Mouse (Mus musculus) layer of hippocampus, postnatal 25 days (tissue): ENCODE results near the gene Gtf2a1l. TPM values are rescaled to one million over a fixed set of nuclear protein-coding genes. Genes with fewer than 3 reads are reported as not detected.

Source experiments
- DNase-seq, 2 experiments: peaks; one replicate each; pipeline ENCODE4 v3.0.0; 2022; ENCODE audit warnings: mixed read lengths in 2 of 2, low spot score in 1 of 2; ENCODE audit errors: extremely low spot score in 1 of 2
- total RNA-seq, 2 experiments: library from RNA; stranded (reverse); gene quantifications; 2 replicates each; pipeline ENCODE4 v1.2.3; 2021

Gtf2a1l gene
- total RNA-seq, 2 experiments from 2014 or later = 0.22 to 0.49 TPM

DNA sequence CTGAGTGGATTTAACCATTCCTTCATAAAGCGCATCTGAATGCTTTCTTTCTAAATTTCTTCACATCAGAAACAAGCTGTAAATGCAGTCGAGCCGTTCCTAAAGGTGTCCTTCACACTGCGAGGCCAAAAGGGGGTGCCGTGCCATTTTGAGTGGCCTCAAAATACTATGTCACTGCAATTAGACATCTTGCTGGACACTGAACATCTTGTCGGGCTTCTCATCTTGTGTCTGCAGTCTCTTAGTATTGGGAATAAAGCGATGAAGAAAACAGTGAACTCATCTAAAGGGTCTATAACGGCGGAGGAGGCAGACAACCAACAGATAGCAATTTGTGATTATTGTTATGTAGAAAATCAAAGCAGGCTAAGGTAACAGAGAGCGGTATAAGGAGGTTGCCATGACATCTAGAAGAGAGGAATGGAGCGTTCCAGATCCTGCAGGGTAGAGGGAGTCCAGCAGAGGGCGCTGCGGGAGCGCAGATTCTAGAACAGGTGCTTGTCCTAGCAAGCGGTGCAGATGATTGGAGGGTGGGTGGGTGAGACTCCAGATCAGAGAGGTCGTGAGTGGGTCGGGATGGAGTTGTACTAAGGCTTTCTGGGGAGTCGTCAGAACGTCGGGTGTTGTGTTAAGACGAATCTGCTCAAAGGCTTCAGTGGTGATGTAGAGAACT, 15.6 kb upstream of the Gtf2a1l start:
- peak; percentile 89 to 99 for DNase-seq

DNA sequence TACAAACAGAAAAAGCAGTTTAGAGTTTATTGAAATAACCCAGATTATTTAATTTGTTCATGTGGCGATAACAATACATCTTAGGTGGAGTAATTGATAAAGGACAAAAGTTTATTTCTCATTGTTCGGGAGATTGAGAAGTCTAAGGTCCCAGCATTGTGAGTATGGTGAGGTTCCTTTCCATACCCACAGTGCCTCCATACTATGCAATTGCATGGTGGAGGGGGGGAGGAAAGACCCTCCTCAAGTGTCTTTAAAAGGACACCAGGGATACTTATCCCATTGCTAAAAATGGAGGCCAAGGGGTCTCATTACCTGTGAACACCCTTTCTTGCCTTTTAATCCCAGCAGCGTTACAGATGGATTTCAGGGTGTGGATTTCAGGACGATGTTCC, 15.1 kb upstream of the Gtf2a1l start:
- no peak for DNase-seq

DNA sequence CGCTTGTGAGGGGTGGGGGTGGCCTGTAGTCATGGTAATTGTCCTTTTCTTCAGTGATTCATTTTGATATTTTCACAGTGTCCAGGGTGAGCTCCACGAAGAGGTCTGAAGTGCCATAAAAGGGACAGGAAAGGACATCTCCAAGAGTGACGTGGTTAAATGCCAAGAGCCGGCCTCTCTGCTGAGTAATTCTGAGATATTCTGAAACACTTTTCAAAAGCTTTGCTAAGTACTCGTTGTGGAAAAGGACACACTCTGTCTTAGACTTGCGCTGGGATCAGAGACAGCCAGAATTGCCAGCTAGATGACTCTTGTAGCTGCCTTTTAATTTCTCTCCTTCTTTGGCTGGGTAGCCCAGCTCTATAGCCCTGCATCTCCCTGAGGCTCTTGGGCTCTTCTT, 9.9 kb upstream of the Gtf2a1l start:
- no peak for DNase-seq

DNA sequence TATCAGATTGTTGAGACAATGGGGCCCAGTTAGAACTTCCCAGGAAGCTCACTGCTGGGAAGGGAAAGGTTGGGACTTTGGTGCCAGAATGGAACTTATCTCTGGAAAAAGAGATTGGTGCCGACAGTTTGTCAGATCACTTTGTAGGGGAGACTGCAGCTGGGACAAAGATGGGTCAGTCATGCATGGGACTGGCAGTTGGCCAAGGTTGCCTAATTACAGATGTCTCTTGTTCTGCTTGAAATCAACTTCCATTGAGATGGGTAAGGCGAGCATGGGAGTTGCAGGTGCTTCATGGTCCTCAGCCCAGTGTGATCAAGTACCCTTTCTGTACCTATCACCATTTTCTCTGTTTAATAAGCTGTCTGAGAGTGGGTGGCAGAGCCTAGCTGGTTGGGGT, 2.4 kb upstream of the Gtf2a1l start:
- no peak for DNase-seq

DNA sequence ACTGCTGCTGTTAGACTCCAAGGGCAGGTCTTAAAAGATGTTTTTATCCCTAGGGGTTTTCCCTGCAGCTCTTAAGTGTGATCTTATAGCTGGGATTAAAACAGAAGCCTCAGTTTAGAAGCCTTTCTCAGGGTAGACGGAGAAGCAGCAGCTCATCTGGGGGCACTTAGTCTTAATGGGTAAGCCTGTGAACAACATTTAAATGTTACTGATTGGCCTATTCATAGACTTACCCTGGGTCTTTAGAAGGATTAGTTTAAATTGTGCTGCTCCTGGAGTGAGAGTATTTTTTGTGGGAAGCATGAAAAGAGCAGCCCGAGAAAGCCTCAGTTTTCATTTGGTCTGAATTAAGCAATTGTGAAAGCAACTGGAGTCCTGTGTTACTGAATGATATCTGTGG, 1.5 kb downstream of the Gtf2a1l start:
- no peak for DNase-seq

DNA sequence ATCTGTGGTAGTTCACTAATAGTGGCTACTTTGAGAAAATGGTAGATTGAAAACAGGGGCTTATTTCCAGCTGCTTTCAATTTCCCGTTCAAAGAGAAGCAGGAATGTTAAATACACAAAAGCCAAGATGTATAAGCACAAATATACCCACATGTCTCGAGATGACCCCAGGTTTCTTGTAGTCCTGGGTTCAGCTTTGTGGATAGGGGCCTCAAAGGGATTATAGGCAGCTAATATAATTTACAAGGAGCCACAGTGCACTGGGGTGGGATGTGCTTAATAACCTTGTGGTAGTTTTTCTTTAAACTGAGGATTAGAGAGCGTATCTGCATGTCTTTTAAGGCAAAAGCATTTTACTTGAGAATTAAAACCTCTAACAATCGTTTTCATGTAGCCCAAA, 2.3 kb downstream of the Gtf2a1l start:
- DNase-seq = no peak

DNA sequence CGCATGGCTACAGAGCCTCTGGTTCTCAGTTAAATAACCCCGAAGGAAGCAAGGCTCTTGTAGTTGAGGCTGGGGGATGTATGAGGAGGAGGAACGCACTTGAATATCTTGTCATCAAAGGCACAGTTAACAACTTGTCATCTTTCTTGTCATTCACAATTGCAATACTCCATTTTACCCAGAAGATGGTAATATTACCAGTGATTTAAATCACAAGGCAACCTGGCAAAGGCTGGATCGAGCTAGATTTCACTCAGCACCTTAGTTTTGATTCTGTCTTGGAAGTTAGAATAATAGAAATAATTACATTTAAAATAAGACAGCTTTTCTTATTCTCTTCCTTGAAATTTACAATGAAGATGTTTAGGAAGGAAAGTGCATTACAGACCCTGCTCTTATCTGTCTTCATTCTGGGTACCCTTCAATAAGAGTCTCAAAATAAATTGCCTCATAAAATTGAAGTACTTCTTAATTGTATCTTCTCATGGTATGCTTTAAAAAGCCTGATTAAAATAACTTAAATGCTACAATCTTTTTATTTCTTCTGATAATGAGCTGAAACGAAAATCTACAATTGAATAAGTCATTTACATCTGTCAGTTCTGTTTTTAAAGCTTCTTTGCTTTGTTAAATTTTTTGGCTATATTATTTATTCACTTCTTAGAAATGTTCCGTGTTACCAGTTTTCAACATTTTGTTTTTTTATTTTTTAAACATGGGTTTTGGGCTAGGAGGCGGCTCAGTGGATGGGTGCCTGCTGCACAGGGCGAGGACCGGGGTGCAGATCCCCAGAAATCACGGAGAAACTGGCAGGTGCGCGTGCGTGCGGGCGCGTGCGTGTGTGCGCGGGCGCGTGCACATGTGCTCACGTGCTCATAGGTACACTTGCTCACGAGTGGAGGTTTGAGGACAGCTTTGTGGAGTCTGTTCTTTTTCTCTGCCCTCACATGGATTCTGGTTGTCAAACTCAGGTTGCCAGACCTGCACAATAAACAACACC, 7.2 kb downstream of the Gtf2a1l start:
- DNase-seq = no peak

DNA sequence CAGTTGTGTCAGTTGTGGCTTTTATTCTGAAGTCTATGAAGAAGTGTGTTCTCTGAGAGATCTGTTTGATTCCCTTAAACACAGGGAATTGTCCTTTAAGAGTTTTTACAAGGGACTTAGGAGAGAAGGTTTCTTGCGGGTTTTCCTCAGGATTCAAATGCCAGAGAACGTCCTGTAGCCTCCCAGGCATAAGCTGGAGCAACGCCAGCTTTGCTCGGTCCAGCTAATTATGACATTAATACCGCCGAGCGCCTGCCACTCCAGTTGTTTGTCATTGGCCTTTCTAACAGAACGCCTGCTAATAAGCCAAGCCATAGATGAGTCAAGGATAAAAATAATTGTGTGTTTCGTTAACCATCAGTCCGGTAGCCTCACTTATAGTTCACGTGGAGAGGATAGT, 19.8 kb downstream of the Gtf2a1l start:
- DNase-seq = no peak

DNA sequence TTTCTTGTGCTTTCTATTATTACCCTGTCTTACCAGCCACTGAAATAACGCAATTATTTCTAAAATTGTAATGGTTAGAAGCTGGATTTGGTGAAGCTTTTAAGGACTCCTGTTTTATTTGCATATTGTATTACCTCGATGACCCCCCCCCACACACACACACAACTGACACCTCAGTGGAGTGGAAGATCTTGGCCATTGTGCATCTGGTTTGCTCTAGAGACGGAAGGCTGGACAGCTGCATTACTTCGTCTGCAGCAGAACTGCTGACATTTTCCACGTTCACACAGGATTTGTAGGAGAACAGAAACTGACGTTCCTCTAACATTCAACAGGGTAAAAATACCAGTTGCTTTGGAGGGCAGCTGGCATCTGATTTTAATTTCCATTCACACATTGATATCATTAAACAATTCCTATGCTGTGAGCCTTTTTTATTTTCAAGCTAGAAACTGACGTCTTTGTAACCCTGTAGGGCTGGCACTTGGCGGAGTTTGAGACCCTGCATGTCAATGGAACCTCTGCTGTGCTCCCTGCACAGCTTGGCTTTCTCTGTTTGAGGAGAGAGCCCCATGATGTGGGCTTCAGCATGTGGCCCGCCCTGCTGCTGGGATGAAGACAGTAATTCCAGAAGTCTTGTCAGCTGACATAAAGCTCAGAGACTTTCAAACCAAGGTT, 28.3 kb downstream of the Gtf2a1l start:
- DNase-seq = no peak

DNA sequence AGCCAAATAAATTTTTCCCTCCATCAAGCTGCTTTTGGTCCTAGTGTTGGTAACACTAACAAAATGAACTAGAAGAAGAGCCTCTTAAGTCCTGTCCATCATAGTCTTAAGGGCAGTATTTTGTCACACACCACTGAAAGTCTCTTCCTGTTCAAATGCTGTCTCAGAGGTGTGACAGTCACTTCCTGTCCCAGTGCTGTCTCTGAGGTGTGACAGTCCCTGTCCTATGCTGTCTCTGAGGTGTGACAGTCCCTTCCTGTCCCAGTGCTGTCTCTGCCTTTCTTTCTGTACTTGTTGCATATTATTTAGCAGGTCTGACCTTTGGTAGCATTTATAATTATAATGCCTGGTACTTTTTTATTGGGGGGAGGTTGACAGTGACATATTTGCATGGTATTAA, 32.4 kb downstream of the Gtf2a1l start:
- DNase-seq = no peak

DNA sequence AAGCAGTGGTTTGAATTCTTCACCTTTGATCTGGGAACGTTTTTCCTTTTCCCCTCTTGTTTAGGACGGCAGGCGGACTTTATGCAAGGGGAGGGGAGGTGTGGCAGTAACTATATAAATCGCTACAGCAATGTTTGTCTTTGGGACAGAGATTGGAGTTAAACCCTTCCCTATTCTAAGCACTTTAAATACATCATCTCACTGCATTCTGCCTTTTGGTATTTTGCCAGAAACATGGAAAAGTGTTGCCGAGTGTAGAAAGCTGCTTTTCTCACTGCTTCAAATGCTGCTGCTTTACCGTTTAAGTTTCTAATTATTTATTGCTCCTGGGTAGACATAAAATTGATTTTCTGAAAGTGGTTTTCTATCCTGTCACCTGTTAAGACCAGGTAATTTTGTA, 33.9 kb downstream of the Gtf2a1l start:
- no peak for DNase-seq

DNA sequence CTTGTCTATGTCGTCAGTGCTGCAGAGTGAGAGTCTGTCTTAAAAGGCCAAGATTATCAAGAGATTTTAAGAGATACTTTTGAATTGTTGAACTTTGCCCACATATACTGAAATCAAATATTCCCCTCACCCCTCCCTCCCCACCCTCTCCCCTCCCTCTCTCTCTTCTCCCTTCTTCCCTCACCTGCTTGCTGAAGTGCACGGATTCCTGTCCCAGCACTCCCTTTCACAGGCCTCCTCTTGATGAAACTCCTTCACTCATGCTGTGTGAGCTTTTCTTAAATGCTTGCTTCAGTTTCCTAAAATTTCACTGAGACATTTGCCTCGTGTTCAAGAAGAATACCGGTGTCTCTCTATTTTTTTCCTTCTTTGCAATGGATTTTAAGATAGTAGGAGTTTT, 34.7 kb downstream of the Gtf2a1l start:
- no peak for DNase-seq

DNA sequence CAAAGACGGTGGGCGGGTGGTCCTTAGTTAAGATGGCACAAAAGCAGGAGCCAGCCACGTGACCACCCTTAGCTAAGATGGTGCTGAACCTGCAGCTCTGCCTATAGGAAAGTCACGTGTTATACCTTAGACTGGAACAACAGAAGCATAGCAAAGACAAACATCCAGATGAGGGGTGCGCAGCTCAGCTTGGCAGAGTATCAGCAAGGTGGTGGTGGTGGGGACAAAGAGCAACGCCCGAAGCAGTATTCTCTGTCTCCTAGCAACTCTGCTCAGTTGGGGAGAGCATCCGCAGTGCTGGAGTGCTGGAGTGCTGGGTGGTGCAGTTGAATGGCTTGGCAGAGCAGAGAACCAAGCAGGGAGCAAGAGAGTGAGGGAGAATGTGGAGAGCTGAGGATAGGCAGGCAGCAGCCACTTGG, 37.8 kb downstream of the Gtf2a1l start:
- DNase-seq = no peak

DNA sequence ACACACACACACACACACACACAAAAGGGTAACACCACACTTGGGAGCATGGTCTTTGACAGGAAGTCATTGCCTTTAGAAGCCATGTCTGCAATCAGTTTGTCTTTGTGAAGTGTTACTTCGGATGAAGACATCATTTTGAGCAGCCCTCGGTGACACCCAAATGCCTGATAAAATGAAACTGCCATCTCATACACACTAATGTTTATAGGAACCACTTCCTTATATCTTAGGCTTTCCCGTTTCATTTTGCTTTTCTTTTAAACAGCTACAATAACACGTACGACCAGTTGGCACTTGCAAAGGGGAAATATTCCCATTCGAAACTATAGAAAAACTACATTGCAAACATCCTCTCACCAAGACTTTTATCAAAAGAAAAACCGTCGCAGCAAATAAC, 81.2 kb downstream of the Gtf2a1l start:
- no peak for DNase-seq

DNA sequence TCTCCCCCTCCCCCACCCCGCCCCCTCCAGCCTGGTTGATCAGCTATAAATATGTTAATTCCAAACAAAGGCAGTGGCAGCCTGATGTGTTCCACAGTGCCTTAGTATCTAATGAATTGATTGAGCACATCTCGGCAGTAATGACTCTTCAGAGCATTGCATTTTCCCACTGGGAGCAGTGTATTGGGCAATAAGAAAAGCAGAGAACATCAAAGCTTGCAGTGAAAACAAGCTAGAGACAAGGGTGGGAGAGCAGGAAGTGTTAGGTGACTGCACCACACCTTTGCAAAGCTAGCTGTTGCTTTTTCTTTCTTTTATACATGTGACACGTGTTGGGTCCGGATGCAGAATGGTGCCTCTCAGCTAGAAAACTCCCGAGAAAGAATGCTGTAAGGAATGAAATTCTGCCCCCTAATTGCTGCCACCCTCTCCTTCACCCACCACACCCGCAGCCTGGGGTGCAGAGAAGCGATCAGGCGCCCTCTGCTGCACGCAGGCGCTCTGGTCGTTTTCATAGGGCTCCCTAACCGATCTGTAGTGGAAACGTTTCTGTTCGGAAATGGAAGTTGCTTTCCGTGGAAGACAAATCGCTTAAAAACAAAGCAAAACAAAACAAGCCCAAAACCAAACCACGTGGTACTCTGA, 84.5 kb downstream of the Gtf2a1l start:
- DNase-seq = peak; percentile 33 to 48

DNA sequence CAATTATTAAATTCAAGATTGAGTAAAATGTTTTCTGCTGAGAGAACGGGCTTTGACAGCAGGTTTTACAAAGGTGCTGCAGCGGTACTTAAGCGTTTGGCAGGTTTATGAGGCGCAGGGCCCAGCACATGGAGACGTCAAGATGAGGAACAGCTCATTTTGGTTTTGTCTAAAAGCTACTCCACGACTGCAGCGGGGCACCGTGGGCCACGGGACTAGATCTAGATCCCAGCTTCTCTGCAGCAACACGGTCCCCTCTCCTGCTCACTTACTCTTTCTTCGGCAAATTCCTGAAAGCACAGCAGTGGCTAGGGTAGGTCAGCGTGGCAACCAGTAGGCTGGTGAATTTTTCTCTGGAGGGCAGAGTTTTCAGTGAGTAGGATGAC, 85.0 kb downstream of the Gtf2a1l start:
- no peak for DNase-seq

DNA sequence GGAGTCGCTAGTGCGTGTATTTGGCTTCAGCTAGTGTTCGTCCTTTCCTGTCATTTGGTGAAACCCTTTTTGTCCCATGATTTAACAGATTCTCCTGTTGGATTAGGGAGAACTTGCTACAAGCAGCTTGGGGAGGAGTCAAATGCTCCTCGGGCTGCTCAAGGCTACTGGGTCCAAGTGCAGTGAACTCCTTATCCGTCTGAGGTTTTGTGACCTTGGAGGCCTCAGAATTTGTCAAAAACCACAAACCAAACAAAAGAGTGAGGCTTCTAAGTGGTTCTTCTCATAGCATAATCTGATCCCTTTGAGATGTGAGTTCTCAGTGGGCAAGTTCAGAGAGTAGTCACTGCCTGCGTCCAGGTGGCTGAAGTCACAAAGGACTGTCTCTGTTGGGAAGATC, 87.3 kb downstream of the Gtf2a1l start:
- DNase-seq = no peak

DNA sequence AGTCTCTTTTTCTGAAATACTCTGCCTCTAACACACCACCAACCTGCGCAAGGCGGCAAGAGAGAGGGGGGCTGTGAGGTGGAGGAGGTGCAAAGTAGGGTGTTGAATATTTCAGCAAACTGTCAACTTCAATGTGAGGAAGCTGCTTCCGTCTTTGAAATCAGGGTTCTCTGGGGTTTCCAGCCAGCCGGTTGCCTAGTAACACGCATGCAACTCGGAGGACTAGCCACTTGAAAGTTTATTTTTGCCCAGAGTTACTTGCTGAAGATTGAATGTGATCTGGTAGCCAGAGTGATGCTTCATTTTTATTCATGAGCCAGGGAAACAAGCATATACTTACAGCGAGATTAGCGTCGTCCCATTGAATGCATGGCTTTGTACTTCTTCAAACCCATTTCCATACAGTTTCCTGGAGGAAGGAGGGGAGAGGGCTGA, 89.6 kb downstream of the Gtf2a1l start:
- DNase-seq = no peak

DNA sequence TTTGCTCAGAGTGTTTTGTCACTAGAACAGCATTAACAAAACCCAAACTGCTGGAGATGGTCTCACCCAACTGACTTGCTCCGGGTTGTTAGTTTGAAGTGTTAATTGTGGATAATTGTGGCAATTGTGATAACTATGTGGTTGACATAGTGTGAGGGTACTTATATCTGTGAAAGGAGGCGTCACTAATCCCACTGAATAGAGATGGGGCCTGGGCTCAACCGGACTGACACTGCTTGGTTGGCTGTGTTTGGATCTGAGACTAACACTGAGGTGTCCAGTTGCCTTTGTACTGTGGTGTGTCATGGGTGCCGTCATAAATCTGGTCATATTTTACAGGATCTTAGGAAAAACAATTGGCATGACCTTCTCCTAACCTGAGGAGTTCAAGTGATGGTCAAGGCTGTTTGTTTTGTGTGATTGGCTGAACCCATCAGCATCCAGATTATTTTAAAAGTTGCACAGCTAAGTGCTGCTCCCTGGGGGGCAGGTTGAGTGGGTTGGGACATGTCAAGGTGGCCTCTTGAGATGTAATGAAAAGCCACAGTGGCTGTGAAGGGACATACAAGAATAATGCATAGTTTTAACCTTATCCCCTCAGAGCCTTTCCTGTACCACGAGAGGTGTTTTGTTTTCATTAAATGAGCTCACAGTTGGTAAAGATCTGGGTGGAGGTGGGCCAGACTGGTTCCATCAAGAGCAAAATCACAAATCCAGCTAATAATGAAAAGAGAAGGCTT, 95.1 kb downstream of the Gtf2a1l start:
- DNase-seq = no peak

DNA sequence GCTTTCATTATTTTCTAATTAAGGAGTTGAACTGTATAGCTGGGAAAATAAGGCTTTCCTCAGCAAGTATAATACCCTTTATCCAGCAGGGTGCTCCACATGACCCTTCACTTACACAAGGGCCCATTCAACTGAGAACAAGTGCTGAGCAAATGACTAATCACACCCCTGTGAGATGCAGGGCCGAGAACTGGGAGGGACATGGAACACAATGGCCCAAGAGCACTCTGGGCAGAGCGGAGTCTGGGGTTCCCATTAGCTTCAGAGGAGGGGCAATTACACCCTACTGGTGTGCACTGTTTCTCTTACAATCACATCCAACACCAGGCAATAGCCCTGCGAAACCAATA, 95.7 kb downstream of the Gtf2a1l start:
- no peak for DNase-seq
